Mouse (Mus musculus) testis, adult 2 months (tissue): ENCODE data around the gene Ccl22.

Experiments
- CTCF ChIP-seq: fragments of 200-500 bp; IDR thresholded peaks from 2 replicates; pipeline ENCODE4 v1.5.1; 2012; ENCODE audit warnings: low read depth, mild to moderate bottlenecking, inconsistent platforms, low read length, moderate library complexity; ENCODE audit not compliant: control insufficient read depth, insufficient read depth, insufficient replicate concordance
- POLR2A ChIP-seq: fragments of 200-500 bp; IDR thresholded peaks from 2 replicates; pipeline ENCODE4 v1.6.1; 2012; ENCODE audit warnings: low read depth, mild to moderate bottlenecking, inconsistent platforms, low read length, moderate library complexity; ENCODE audit not compliant: control insufficient read depth

- TF ChIP-seq CTCF = peak; percentile 42; the same call in 1 of the 2 replicates
- TF ChIP-seq POLR2A = no peak
Measured at GRCm38 (mm10) chr8:94785247-94785985, 40.0 kb downstream of the Ccl22 start.
